Mouse (Mus musculus): ENCODE measurements around the gene Myl10.
"Not testable (repeated sequence)": the region's sequence is repeated elsewhere in the genome, so short reads cannot be mapped to it uniquely, and the experiment has no call there.

Myl10 gene

GRCm38 (mm10) chr5:136704151-136704550, 11.2 kb downstream of the Myl10 start:
- DNase-seq (ENCODE audit: low read depth, low spot score) = no peak

- no peak for DNase-seq (ENCODE audit: low read depth, low spot score)
These were observed 12.6 kb downstream of the Myl10 start for GRCm38 (mm10) chr5:136705532-136705931.

GRCm38 (mm10) chr5:136706803-136707202, 13.9 kb downstream of the Myl10 start:
- peak; percentile 53 for DNase-seq (ENCODE audit: low read depth, low spot score)

GRCm38 (mm10) chr5:136708116-136708515, 15.2 kb downstream of the Myl10 start:
- no peak for DNase-seq (ENCODE audit: low read depth, low spot score)

GRCm38 (mm10) chr5:136710742-136711141, 17.8 kb downstream of the Myl10 start:
- no peak for DNase-seq (ENCODE audit: low read depth, low spot score)

- no peak for DNase-seq (ENCODE audit: low read depth, low spot score)
These were observed 21.4 kb downstream of the Myl10 start for GRCm38 (mm10) chr5:136714232-136714875.

- DNase-seq (ENCODE audit: low read depth, low spot score) = no peak
These were observed 21.9 kb downstream of the Myl10 start for GRCm38 (mm10) chr5:136714879-136715278.

GRCm38 (mm10) chr5:136716696-136717572, 24.0 kb downstream of the Myl10 start:
- DNase-seq (ENCODE audit: low read depth, low spot score) = no peak

- DNase-seq (ENCODE audit: low read depth, low spot score) = no peak
These were observed 24.6 kb downstream of the Myl10 start for GRCm38 (mm10) chr5:136717573-136717854.

- no peak for DNase-seq (ENCODE audit: low read depth, low spot score)
These were observed 25.7 kb downstream of the Myl10 start for GRCm38 (mm10) chr5:136718656-136719055.

- no peak for DNase-seq (ENCODE audit: low read depth, low spot score)
These were observed 28.6 kb downstream of the Myl10 start for GRCm38 (mm10) chr5:136721596-136721995.

GRCm38 (mm10) chr5:136726271-136726670, 33.3 kb downstream of the Myl10 start:
- DNase-seq (ENCODE audit: low read depth, low spot score) = not testable (repeated sequence)

- no peak for DNase-seq (ENCODE audit: low read depth, low spot score)
These were observed 46.0 kb downstream of the Myl10 start for GRCm38 (mm10) chr5:136738918-136739317.

GRCm38 (mm10) chr5:136746596-136746995, 53.6 kb downstream of the Myl10 start:
- no peak for DNase-seq (ENCODE audit: low read depth, low spot score)
